Mouse (Mus musculus): ENCODE measurements around the gene Prorsd1. TPM values are rescaled to one million over a fixed set of nuclear protein-coding genes. Genes with fewer than 3 reads are reported as not detected.

The Prorsd1 gene
- polyA plus RNA-seq (2015; fragmentation: Nextera tagmentation; extraction: Ambion mirVana) = 49.7 and 50.7 TPM in 2 replicates

GRCm38 (mm10) chr11:29514682-29515412, at the start of gene Prorsd1:
TSS of gene Prorsd1 (minus strand) at chr11:29515033.

GRCm38 (mm10) chr11:29547752-29548503, 33.1 kb upstream of the Prorsd1 start, which contains the start of the genes Clhc1 and Rps27a:
TSS of gene Clhc1 (plus strand) at chr11:29547950.
TSS of gene Rps27a (minus strand) at chr11:29548109.

DNA sequence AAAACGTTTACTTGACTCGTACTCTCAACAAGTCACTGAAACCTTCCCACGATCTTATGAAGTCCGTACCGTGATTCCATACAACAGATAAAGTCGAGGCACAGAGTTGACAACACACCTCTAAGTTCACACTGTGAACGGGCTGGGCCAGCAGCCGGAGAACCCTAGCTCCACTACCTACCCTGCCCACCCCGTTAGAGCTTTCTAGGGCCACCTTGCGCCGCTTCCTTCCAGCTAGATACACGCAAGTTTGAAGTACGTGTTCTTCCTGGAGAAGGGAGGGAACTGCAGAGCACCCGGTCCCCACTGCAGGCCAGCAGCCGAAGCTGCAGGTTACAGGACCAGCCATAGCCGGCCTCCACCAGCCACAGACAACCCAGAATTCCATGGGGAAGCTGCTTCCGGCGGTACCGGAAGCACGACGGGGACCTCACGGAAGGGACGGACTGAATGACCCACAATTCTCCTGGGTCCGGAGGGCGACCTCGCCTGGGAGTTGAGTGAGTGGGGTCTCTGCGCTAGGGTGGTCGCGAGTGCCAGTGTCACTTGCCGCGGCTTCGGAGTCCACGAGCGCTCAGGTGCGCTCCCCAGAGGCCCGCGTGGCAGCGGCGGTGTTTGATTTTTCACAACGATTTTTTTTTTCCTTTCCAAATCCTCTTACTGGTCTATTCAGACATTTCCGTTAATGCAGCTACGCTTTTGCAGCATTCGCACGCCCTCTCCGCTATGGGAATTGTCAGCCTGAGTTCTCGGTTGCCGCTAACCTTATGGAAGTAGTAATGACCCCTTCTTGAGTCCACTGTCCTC, 11.4 kb upstream of the Prorsd1 start, which contains the start of gene Mtif2:
Gene Mtif2 (plus strand): TSS at position 421 of the 807 bp plus-strand sequence.

Other genes with a start within 250 kb of the Prorsd1 start
- gene Ccdc88a, start 141.4 kb downstream of the Prorsd1 start, polyA plus RNA-seq (2015; fragmentation: Nextera tagmentation; extraction: Ambion mirVana) = 15.1 and 20.0 TPM in 2 replicates
- 27.0 and 28.7 TPM in 2 replicates for gene Mtif2, start 11.4 kb upstream of the Prorsd1 start, polyA plus RNA-seq (2015; fragmentation: Nextera tagmentation; extraction: Ambion mirVana)
- 0.10 and 0.14 TPM in 2 replicates for gene Clhc1, start 32.9 kb upstream of the Prorsd1 start, polyA plus RNA-seq (2015; fragmentation: Nextera tagmentation; extraction: Ambion mirVana)
- 840 and 851 TPM in 2 replicates for gene Rps27a, start 33.1 kb upstream of the Prorsd1 start, polyA plus RNA-seq (2015; fragmentation: Nextera tagmentation; extraction: Ambion mirVana)
- gene Rtn4, start 177.9 kb upstream of the Prorsd1 start, polyA plus RNA-seq (2015; fragmentation: Nextera tagmentation; extraction: Ambion mirVana) = 72.3 and 73.9 TPM in 2 replicates

Data from urinary bladder, postnatal 0 days (tissue).